Mouse (Mus musculus): ENCODE results near the gene Pih1d2. TPM values are rescaled to one million over a fixed set of nuclear protein-coding genes. Genes with fewer than 3 reads are reported as not detected.

Pih1d2 gene
- polyA plus RNA-seq, 1 experiment, result 0.19 TPM

DNA sequence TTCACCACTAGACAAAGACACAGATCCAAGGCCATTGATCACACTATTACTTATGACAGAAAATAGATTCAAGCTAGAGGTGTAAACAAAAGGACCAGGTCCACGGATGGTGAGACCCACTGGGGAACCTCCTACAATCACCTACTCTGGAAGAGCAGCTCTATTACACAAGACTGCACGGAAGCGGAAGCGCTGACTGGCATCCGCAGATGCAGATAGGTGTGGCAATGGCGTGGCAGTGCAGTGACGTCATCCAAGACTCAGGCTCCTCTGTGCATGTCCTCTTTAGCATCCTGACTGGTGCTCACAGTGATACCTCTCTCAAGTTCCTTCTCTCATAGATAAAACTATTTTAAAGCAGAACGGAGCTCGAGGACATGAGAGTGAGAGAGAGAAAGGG is 24.2 kb upstream of the Pih1d2 start:
- no peak overlapping the region for H3K4me3 ChIP-seq (replicated peaks)
- H3K27me3 ChIP-seq (replicated peaks), result no peaks in the 10 kb centered on the region
- no peaks in the 10 kb centered on the region for H3K9me3 ChIP-seq
- H3K4me1 ChIP-seq, result peaks cover 8% of the 10 kb centered on the region
- no peak for TF ChIP-seq GATA1 (IDR thresholded peaks at IDR 0.05; ENCODE audit: borderline replicate concordance, low read length)
- H3K36me3 ChIP-seq (replicated peaks; ENCODE audit: low read length), result peaks cover 35% of the 10 kb centered on the region

GRCm38 (mm10) chr9:50593544-50593943 is 23.6 kb upstream of the Pih1d2 start:
- no peak for TF ChIP-seq FLI1 (IDR thresholded peaks at IDR 0.05; ENCODE audit: low read length)
- TF ChIP-seq GATA1 (IDR thresholded peaks at IDR 0.05; ENCODE audit: borderline replicate concordance, low read length), result no peak
- Histone ChIP-seq H3K4me1 (peaks cover 8% of the 10 kb centered on the region), H3K4me3 (replicated peaks) (no peak overlapping the region), H3K9me3 (no peaks in the 10 kb centered on the region), H3K36me3 (replicated peaks; ENCODE audit: low read length) (peaks cover 41% of the 10 kb centered on the region), H3K27me3 (replicated peaks) (no peaks in the 10 kb centered on the region)

DNA sequence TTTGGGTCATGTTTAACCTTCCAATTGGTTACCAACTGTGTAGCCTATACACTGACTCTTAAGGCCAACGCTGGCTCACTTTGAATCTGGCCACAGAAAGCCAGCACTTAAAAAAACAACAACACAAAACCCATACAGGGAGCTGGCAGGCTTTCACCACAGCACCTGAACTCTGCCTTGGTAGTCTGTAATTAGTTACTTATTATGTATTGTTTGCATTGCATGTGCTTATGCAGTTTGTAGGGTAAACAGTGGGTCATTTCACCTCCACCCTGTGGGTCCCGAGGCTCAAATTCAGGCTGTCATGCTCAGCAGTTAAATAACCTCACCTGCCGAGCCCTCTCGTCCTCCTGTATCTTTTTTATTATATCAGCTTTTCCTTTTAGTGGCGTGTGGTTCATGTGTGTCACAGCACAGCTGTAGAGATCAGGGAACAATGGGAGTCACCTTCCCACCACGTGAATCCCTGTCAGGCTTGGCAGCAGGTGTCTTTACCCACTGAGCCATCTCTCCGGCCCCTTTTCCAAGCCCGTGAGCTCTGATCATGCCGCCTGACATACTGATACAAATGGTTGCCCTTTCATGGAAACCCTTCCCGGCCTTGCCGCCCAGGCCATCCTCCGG is 22.2 kb upstream of the Pih1d2 start:
- H3K36me3 ChIP-seq (replicated peaks; ENCODE audit: low read length), result peaks cover 54% of the 10 kb centered on the region
- no peaks in the 10 kb centered on the region for H3K9me3 ChIP-seq

DNA sequence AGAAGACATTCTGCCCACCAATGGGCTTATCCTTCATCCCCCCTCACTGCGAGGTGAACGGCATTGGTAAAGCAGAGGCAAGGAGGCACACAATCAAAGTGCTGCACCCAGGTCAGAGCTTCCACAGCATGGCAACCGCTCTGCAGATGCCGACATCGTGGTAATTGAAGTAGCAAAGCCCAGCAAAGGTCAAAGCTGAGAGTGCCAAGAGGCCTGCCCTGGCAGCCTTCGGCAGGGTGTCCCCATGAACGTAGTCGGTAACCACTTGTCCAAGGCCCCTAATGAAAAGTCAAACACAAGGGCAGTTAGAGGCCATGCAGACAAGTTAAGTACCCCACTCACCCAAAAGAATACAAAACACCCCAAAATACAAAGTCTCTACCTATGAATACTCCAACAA is 20.1 kb upstream of the Pih1d2 start:
- TF ChIP-seq FLI1 (IDR thresholded peaks at IDR 0.05; ENCODE audit: low read length) (no peak), GATA1 (IDR thresholded peaks at IDR 0.05; ENCODE audit: borderline replicate concordance, low read length) (no peak)
- peaks cover 67% of the 10 kb centered on the region for H3K36me3 ChIP-seq (replicated peaks; ENCODE audit: low read length)
- H3K4me1 ChIP-seq, result peaks cover 19% of the 10 kb centered on the region
- H3K4me3 ChIP-seq (replicated peaks), result no peak overlapping the region
- H3K27me3 ChIP-seq (replicated peaks), result no peaks in the 10 kb centered on the region
- H3K9me3 ChIP-seq, result no peaks in the 10 kb centered on the region

More for the DNA sequence above, 22.2 kb upstream of the Pih1d2 start:
- Histone ChIP-seq H3K4me3 (replicated peaks) (no peak overlapping the region), H3K27me3 (replicated peaks) (no peaks in the 10 kb centered on the region), H3K4me1 (peaks cover 8% of the 10 kb centered on the region)
- TF ChIP-seq FLI1 (IDR thresholded peaks at IDR 0.05; ENCODE audit: low read length) (no peak), GATA1 (IDR thresholded peaks at IDR 0.05; ENCODE audit: borderline replicate concordance, low read length) (no peak)

GRCm38 (mm10) chr9:50601536-50601935 is 15.6 kb upstream of the Pih1d2 start:
- Histone ChIP-seq H3K36me3 (replicated peaks; ENCODE audit: low read length) (peaks cover 56% of the 10 kb centered on the region), H3K9me3 (no peaks in the 10 kb centered on the region), H3K4me3 (replicated peaks) (peak overlapping the region; percentile 85)

GRCm38 (mm10) chr9:50602055-50602845 is 14.9 kb upstream of the Pih1d2 start:
- TF ChIP-seq GATA1 (IDR thresholded peaks at IDR 0.05; ENCODE audit: borderline replicate concordance, low read length) (no peak), FLI1 (IDR thresholded peaks at IDR 0.05; ENCODE audit: low read length) (no peak)
- Histone ChIP-seq H3K36me3 (replicated peaks; ENCODE audit: low read length) (peaks cover 53% of the 10 kb centered on the region), H3K4me3 (replicated peaks) (peak overlapping the region; percentile 99), H3K9me3 (no peaks in the 10 kb centered on the region), H3K27me3 (replicated peaks) (no peaks in the 10 kb centered on the region), H3K4me1 (peaks cover 48% of the 10 kb centered on the region)

More at GRCm38 (mm10) chr9:50601536-50601935, 15.6 kb upstream of the Pih1d2 start:
- Histone ChIP-seq H3K27me3 (replicated peaks) (no peaks in the 10 kb centered on the region), H3K4me1 (peaks cover 48% of the 10 kb centered on the region)
- TF ChIP-seq GATA1 (IDR thresholded peaks at IDR 0.05; ENCODE audit: borderline replicate concordance, low read length) (no peak), FLI1 (IDR thresholded peaks at IDR 0.05; ENCODE audit: low read length) (no peak)

- H3K4me1 ChIP-seq, result peaks cover 48% of the 10 kb centered on the region
- no peak for TF ChIP-seq FLI1 (IDR thresholded peaks at IDR 0.05; ENCODE audit: low read length)
- no peak for TF ChIP-seq GATA1 (IDR thresholded peaks at IDR 0.05; ENCODE audit: borderline replicate concordance, low read length)
- H3K27me3 ChIP-seq (replicated peaks), result no peaks in the 10 kb centered on the region
- H3K4me3 ChIP-seq (replicated peaks), result peak within 1 kb of the TSS; percentile 99
- peaks cover 53% of the 10 kb centered on the region for H3K36me3 ChIP-seq (replicated peaks; ENCODE audit: low read length)
- no peaks in the 10 kb centered on the region for H3K9me3 ChIP-seq
Observed at GRCm38 (mm10) chr9:50603189-50603997, 13.7 kb upstream of the Pih1d2 start, which contains the start of the genes Sdhd and Timm8b. Gene Sdhd (minus strand): TSS chr9:50603812. Gene Timm8b (plus strand): TSS chr9:50603910.

- H3K27me3 ChIP-seq (replicated peaks), result no peaks in the 10 kb centered on the region
- peaks cover 53% of the 10 kb centered on the region for H3K36me3 ChIP-seq (replicated peaks; ENCODE audit: low read length)
- peaks cover 48% of the 10 kb centered on the region for H3K4me1 ChIP-seq
- no peaks in the 10 kb centered on the region for H3K9me3 ChIP-seq
- TF ChIP-seq FLI1 (IDR thresholded peaks at IDR 0.05; ENCODE audit: low read length), result no peak
- no peak for TF ChIP-seq GATA1 (IDR thresholded peaks at IDR 0.05; ENCODE audit: borderline replicate concordance, low read length)
- peak overlapping the region; percentile 99 for H3K4me3 ChIP-seq (replicated peaks)
Observed at GRCm38 (mm10) chr9:50603998-50604324, 13.2 kb upstream of the Pih1d2 start.

GRCm38 (mm10) chr9:50604338-50604737 is 12.8 kb upstream of the Pih1d2 start:
- Histone ChIP-seq H3K4me1 (peaks cover 49% of the 10 kb centered on the region), H3K9me3 (no peaks in the 10 kb centered on the region), H3K36me3 (replicated peaks; ENCODE audit: low read length) (peaks cover 53% of the 10 kb centered on the region), H3K4me3 (replicated peaks) (peak overlapping the region; percentile 99), H3K27me3 (replicated peaks) (no peaks in the 10 kb centered on the region)
- TF ChIP-seq FLI1 (IDR thresholded peaks at IDR 0.05; ENCODE audit: low read length) (no peak), GATA1 (IDR thresholded peaks at IDR 0.05; ENCODE audit: borderline replicate concordance, low read length) (no peak)
